In the genomic region with DNA sequence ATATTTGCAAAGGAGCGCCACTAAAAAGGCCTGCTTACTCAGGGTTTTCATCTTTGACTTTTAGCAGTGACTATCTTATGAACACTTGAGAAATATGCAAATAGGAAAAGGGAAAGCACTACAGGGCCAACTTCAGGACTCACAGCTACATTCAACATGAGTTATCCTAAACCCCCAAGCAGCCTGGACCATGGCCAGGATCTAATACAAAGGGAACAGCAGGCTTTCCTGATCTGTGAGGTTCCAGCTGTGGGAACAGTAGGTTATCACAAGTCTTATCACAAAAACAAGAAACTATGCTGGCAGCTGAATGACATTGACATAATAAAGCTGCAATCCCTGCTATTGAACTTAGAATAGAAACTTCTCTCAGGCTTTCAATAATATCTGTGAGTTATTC, we compare ENCODE assay signal across 31 mouse cellular contexts.
DNase-seq lines count a peak whose midpoint lies in the region; ATAC-seq and TF ChIP-seq lines count a peak whose summit lies in the region.
"Had no signal": no experiment of that assay in that cellular context is flagged by ENCODE, and none has a peak within 500 bp of the region (broad histone marks: within the 10 kb centered on the region; RNA-seq: fewer than 3 reads in every experiment).

No protein-coding gene starts in this region.

- no peaks in the 10 kb centered on the region for H3K4me1 ChIP-seq in kidney, postnatal 0 days (replicated peaks; ENCODE audit: insufficient read depth, low read length)
- no peaks in the 10 kb centered on the region for H3K4me1 ChIP-seq in kidney, embryonic 15.5 days
- no peaks in the 10 kb centered on the region for H3K4me1 ChIP-seq in lung, postnatal 0 days (ENCODE audit: insufficient read depth, low read depth, low read length)
- H3K4me1 ChIP-seq: embryonic facial prominence, embryonic 10.5 days; embryonic facial prominence, embryonic 15.5 days; forebrain, embryonic 12.5 days; hindbrain, embryonic 10.5 days; hindbrain, embryonic 15.5 days; limb, embryonic 12.5 days; liver, embryonic 15.5 days; neural tube, embryonic 12.5 days had no signal

- H3K27ac ChIP-seq in kidney, postnatal 0 days, result no peak overlapping the region
- no peak overlapping the region for H3K27ac ChIP-seq in kidney, embryonic 15.5 days
- no peak overlapping the region for H3K27ac ChIP-seq in lung, postnatal 0 days (ENCODE audit: low read length)
- H3K27ac ChIP-seq: embryonic facial prominence, embryonic 10.5 days; embryonic facial prominence, embryonic 15.5 days; forebrain, embryonic 12.5 days; heart, embryonic 15.5 days; hindbrain, embryonic 10.5 days; hindbrain, embryonic 15.5 days; layer of hippocampus, adult 2 months; left cerebral cortex, adult 2 months; limb, embryonic 12.5 days; liver, embryonic 15.5 days; neural tube, embryonic 12.5 days had no signal

- 83% methylated on average over 1 of the region's 1 CpGs for WGBS in kidney, postnatal 0 days
- 86% methylated on average over 1 of the region's 1 CpGs for WGBS in kidney, embryonic 15.5 days
- WGBS in lung, postnatal 0 days, result 61% methylated on average over 1 of the region's 1 CpGs

- H3K9ac ChIP-seq in kidney, postnatal 0 days (ENCODE audit: low read depth, low read length), result no peak overlapping the region
- no peak overlapping the region for H3K9ac ChIP-seq in kidney, embryonic 15.5 days
- no peak overlapping the region for H3K9ac ChIP-seq in lung, postnatal 0 days (replicated peaks; ENCODE audit: low read depth)
- H3K9ac ChIP-seq: embryonic facial prominence, embryonic 15.5 days; forebrain, embryonic 12.5 days; heart, embryonic 15.5 days; hindbrain, embryonic 15.5 days; limb, embryonic 12.5 days; liver, embryonic 15.5 days; neural tube, embryonic 12.5 days had no signal

- peak; percentile 3 for DNase-seq in heart, adult 8-10 months (ENCODE audit: low spot score)
- no peak for DNase-seq in heart, adult 9 months (ENCODE audit: low spot score in 2 of 2)
- DNase-seq in kidney, postnatal 0 days (ENCODE audit: low spot score), result peak; percentile 59
- DNase-seq in lung, adult 18-20 months, result peak; percentile 14 to 20
- DNase-seq in lung, postnatal 0 days (ENCODE audit: low spot score), result no peak
- DNase-seq in lung, postnatal 36 days, result peak; percentile 32
- DNase-seq: adrenal gland, postnatal 10 days; cerebellum, adult 8-10 months; cerebellum, postnatal 25 days; gastrocnemius, postnatal 10 days; kidney, adult 18-20 months; right cerebral cortex, adult 18-20 months; spleen, adult 18-20 months; thymus, postnatal 14 days had no signal

- H3K4me2 ChIP-seq in kidney, postnatal 0 days (ENCODE audit: low read length), result no peak overlapping the region
- no peak overlapping the region for H3K4me2 ChIP-seq in kidney, embryonic 15.5 days
- no peak overlapping the region for H3K4me2 ChIP-seq in lung, postnatal 0 days (replicated peaks; ENCODE audit: low read depth, low read length)
- H3K4me2 ChIP-seq: embryonic facial prominence, embryonic 15.5 days; forebrain, embryonic 12.5 days; heart, embryonic 15.5 days; hindbrain, embryonic 15.5 days; limb, embryonic 12.5 days; liver, embryonic 15.5 days; midbrain, embryonic 11.5 days; neural tube, embryonic 12.5 days had no signal

- ATAC-seq in kidney, postnatal 0 days (replicated peaks; ENCODE audit: low FRiP score, low read depth), result no peak
- ATAC-seq in kidney, embryonic 15.5 days (replicated peaks; ENCODE audit: low FRiP score), result no peak
- no peak for ATAC-seq in lung, postnatal 0 days
- ATAC-seq: inflammation-experienced regulatory T-cells, adult 6 months; Patski had no signal

- H3K4me3 ChIP-seq in kidney, postnatal 0 days (replicated peaks; ENCODE audit: low read depth, low read length), result no peak overlapping the region
- no peak overlapping the region for H3K4me3 ChIP-seq in kidney, embryonic 15.5 days (replicated peaks)
- H3K4me3 ChIP-seq in lung, postnatal 0 days (ENCODE audit: low read depth, low read length), result no peak overlapping the region
- H3K4me3 ChIP-seq: embryonic facial prominence, embryonic 10.5 days; embryonic facial prominence, embryonic 15.5 days; forebrain, embryonic 12.5 days; heart, embryonic 15.5 days; hindbrain, embryonic 10.5 days; hindbrain, embryonic 15.5 days; layer of hippocampus, adult 2 months; left cerebral cortex, adult 2 months; limb, embryonic 12.5 days; liver, embryonic 15.5 days; myocyte; neural tube, embryonic 12.5 days had no signal

- H3K36me3 ChIP-seq in kidney, postnatal 0 days (ENCODE audit: insufficient read depth, low read length), result no peaks in the 10 kb centered on the region
- H3K36me3 ChIP-seq in kidney, embryonic 15.5 days, result no peaks in the 10 kb centered on the region
- no peaks in the 10 kb centered on the region for H3K36me3 ChIP-seq in lung, postnatal 0 days (ENCODE audit: insufficient read depth, low read length)
- H3K36me3 ChIP-seq: embryonic facial prominence, embryonic 10.5 days; embryonic facial prominence, embryonic 15.5 days; forebrain, embryonic 12.5 days; G1E; heart, embryonic 15.5 days; hindbrain, embryonic 10.5 days; hindbrain, embryonic 15.5 days; limb, embryonic 12.5 days; liver, embryonic 15.5 days; neural tube, embryonic 12.5 days had no signal

- H3K9me3 ChIP-seq in kidney, postnatal 0 days (replicated peaks; ENCODE audit: low read length), result no peaks in the 10 kb centered on the region
- no peaks in the 10 kb centered on the region for H3K9me3 ChIP-seq in kidney, embryonic 15.5 days (replicated peaks)
- no peaks in the 10 kb centered on the region for H3K9me3 ChIP-seq in lung, postnatal 0 days (ENCODE audit: low read length)
- H3K9me3 ChIP-seq: embryonic facial prominence, embryonic 10.5 days; embryonic facial prominence, embryonic 15.5 days; forebrain, embryonic 12.5 days; heart, embryonic 15.5 days; hindbrain, embryonic 10.5 days; hindbrain, embryonic 15.5 days; limb, embryonic 12.5 days; liver, embryonic 15.5 days; neural tube, embryonic 12.5 days had no signal

- no peaks in the 10 kb centered on the region for H3K27me3 ChIP-seq in kidney, postnatal 0 days (ENCODE audit: insufficient read depth, low read length)
- H3K27me3 ChIP-seq in kidney, embryonic 15.5 days, result no peaks in the 10 kb centered on the region
- H3K27me3 ChIP-seq in lung, postnatal 0 days (replicated peaks; ENCODE audit: insufficient read depth, low read length), result no peaks in the 10 kb centered on the region
- H3K27me3 ChIP-seq: embryonic facial prominence, embryonic 15.5 days; forebrain, embryonic 12.5 days; heart, embryonic 15.5 days; hindbrain, embryonic 15.5 days; limb, embryonic 12.5 days; liver, embryonic 15.5 days; neural tube, embryonic 12.5 days had no signal

- TF ChIP-seq EP300 in lung, postnatal 0 days (IDR thresholded peaks at IDR 0.05), result no peak

- no peak for TF ChIP-seq CTCF in kidney, postnatal 0 days (IDR thresholded peaks at IDR 0.05; ENCODE audit: low read depth)
- TF ChIP-seq CTCF in lung, postnatal 0 days (IDR thresholded peaks at IDR 0.05), result no peak

Comparison
In these comparisons a context has a peak if more than half of its experiments do, and no peak if none do; other contexts are left out.
1. DNase-seq: peak in heart, adult 8-10 months (single experiment), kidney, postnatal 0 days (single experiment), lung, adult 18-20 months (2 of 2) and lung, postnatal 36 days (single experiment); none in heart, adult 9 months (0 of 2) and lung, postnatal 0 days (single experiment).